19 mouse cellular contexts compared by ENCODE assay signal in the genomic region with DNA sequence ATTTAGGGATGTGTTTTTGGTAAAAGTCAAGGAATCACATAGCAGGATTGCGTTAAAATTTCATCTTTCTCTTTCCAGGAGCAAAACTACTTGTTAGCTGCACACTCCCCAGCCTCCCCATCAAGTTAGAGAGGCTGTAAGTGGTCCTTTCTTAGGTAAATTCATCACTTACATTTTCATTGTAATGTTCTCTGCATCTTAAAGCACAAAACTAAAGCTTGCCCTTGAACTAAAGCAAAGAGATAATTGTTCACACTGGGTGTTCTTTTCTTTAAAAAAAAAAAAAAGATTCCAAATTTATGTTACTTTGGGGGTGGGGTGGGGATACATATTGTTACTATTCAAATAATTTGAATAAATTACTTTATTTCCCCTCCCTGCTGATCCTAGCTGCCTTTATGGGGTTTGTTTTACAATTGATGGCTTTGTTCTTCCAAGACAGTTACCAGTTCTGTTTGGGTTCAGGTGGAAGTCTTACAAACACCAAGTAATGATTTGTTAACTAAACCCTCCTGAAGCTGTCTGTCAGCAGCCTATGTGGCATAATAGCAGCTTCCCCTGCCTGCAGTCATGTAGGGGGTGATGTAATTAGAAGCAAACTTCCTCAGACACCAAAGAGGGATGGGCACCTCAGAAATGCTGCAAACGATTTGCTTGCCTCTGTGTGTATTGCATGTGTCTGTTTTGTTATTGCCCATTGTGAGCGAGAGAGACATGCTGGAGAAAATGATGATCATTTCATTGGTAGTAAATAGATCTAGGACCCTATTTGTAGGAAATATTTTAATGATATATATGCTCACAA.
"Had no signal": no experiment of that assay in that cellular context is flagged by ENCODE, and none has a peak within 500 bp of the region (broad histone marks: within the 10 kb centered on the region; RNA-seq: fewer than 3 reads in every experiment).

No protein-coding gene starts in this region.

- ATAC-seq: liver, embryonic 12.5 days had no signal

- H3K27ac ChIP-seq: limb, embryonic 10.5 days; limb, embryonic 13.5 days; liver, embryonic 12.5 days; liver, embryonic 15.5 days; lung, embryonic 15.5 days; neural tube, embryonic 12.5 days; stomach, postnatal 0 days had no signal

- DNase-seq: kidney, adult 18-20 months; kidney, adult 9 months; liver; lung, adult 18-20 months; lung, postnatal 10 days; lung, postnatal 36 days; midbrain, embryonic 14.5 days; retina, postnatal 1 day; right cerebral cortex, postnatal 25 days; spleen, adult 18-20 months; thymus, postnatal 25 days had no signal

- H3K4me1 ChIP-seq: limb, embryonic 13.5 days; liver, embryonic 12.5 days; liver, embryonic 15.5 days; lung, embryonic 15.5 days; neural tube, embryonic 12.5 days had no signal

- H3K9me3 ChIP-seq: limb, embryonic 10.5 days; limb, embryonic 13.5 days; liver, embryonic 12.5 days; liver, embryonic 15.5 days; lung, embryonic 15.5 days; neural tube, embryonic 12.5 days had no signal

- H3K9ac ChIP-seq: limb, embryonic 13.5 days; liver, embryonic 12.5 days; liver, embryonic 15.5 days; lung, embryonic 15.5 days; neural tube, embryonic 12.5 days had no signal

- H3K36me3 ChIP-seq: limb, embryonic 10.5 days; limb, embryonic 13.5 days; liver, embryonic 12.5 days; liver, embryonic 15.5 days; lung, embryonic 15.5 days; neural tube, embryonic 12.5 days had no signal

- H3K4me3 ChIP-seq: limb, embryonic 10.5 days; limb, embryonic 13.5 days; liver, embryonic 12.5 days; liver, embryonic 15.5 days; lung, embryonic 15.5 days; neural tube, embryonic 12.5 days had no signal

- H3K27me3 ChIP-seq: liver, embryonic 12.5 days; liver, embryonic 15.5 days; lung, embryonic 15.5 days; neural tube, embryonic 12.5 days had no signal

- H3K4me2 ChIP-seq: limb, embryonic 13.5 days; liver, embryonic 12.5 days; liver, embryonic 15.5 days; lung, embryonic 15.5 days; midbrain, embryonic 11.5 days; neural tube, embryonic 12.5 days had no signal
